Mouse (Mus musculus) layer of hippocampus, adult 9-10 months (tissue): ENCODE measurements around the gene Ppp1r12a.

ENCODE experiments used
- DNase-seq: peaks from one replicate; pipeline ENCODE4 v3.0.0; 2022; ENCODE audit warnings: low spot score

Ppp1r12a gene

DNA sequence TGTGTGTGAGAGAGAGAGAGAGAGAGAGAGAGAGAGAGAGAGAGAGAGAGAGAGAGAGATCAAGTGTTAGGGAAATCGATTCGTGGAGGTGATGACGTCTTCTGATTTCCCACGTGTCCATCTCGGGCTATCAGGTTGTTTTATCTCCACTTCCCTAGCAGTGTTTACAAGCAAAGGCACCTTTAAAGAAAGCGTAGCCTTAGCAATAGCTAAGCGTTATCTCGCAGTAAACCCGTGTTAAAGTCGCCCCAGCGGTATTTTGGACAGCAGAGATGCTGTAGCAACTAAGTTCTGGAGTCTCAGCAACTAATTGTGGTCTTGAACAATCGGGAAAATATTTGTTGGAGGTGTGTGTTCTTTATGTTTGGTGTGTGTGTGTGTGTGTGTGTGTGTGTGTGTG, 171.6 kb downstream of the Ppp1r12a start:
- DNase-seq, result no peak
